ENCODE assay signal across 13 mouse cellular contexts in the genomic region with DNA sequence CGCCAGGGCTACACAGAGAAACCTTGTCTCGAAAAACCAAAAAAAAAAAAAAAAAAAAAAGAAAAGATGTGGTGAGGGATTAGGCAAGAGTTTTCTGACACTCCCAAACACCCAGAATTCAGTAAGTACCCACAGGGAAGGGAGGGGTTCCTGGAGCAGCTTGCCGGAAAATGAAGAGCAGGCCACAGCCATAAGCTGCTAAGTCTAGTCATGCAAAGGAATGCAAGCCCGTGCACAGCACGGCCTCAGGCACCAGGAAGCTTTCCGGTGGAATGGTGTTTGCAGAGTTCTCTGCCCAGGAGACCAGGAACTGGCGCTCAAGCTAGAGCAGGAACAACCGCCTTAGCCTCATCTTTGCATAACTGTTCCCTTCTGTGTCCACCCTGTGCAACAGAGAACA. TPM values are rescaled to one million over a fixed set of nuclear protein-coding genes. Genes with fewer than 3 reads are reported as not detected.
A peak's percentile ranks its signal among the peaks of the same experiment; 100 is the strongest.
DNase-seq lines count a peak whose midpoint lies in the region; ATAC-seq and TF ChIP-seq lines count a peak whose summit lies in the region.
"Had no signal": no experiment of that assay in that cellular context is flagged by ENCODE, and none has a peak within 500 bp of the region (broad histone marks: within the 10 kb centered on the region; RNA-seq: fewer than 3 reads in every experiment).

No protein-coding gene starts in this region.

- TF ChIP-seq EP300 in lung, postnatal 0 days (IDR thresholded peaks at IDR 0.05): no peak
- TF ChIP-seq EP300 in stomach, postnatal 0 days (optimal IDR thresholded peaks at IDR 0.05): peak; percentile 64

- peaks cover 4% of the 10 kb centered on the region; the same call in 1 of the 2 replicates for H3K4me1 ChIP-seq in lung, postnatal 0 days (ENCODE audit: insufficient read depth, low read depth, low read length)
- H3K4me1 ChIP-seq in limb, embryonic 10.5 days: peaks cover 17% of the 10 kb centered on the region
- 0 out of 2 replicates have a peak, but pooled peaks cover 6% of the 10 kb centered on the region for H3K4me1 ChIP-seq in stomach, postnatal 0 days (replicated peaks; ENCODE audit: control insufficient read depth, insufficient read depth)

- H3K27me3 ChIP-seq in lung, postnatal 0 days (replicated peaks; ENCODE audit: insufficient read depth, low read length): no peaks in the 10 kb centered on the region
- H3K27me3 ChIP-seq in limb, embryonic 10.5 days (ENCODE audit: low read depth, poor library complexity, severe bottlenecking): no peaks in the 10 kb centered on the region
- H3K27me3 ChIP-seq in stomach, postnatal 0 days (ENCODE audit: control insufficient read depth, insufficient read depth, low read length): no peaks in the 10 kb centered on the region
- H3K27me3 ChIP-seq: lung, embryonic 15.5 days; neural tube, embryonic 12.5 days had no signal

- whole genome bisulfite sequencing in lung, postnatal 0 days: 34% methylated on average over 8 of the region's 8 CpGs
- 62% methylated on average over 8 of the region's 8 CpGs for WGBS in limb, embryonic 10.5 days
- WGBS in stomach, postnatal 0 days: 49% methylated on average over 8 of the region's 8 CpGs

- no peaks in the 10 kb centered on the region for H3K9me3 ChIP-seq in lung, postnatal 0 days (ENCODE audit: low read length)
- H3K9me3 ChIP-seq in limb, embryonic 10.5 days (replicated peaks): no peaks in the 10 kb centered on the region
- no peaks in the 10 kb centered on the region for H3K9me3 ChIP-seq in stomach, postnatal 0 days (ENCODE audit: control insufficient read depth, low read length)
- H3K9me3 ChIP-seq: lung, embryonic 15.5 days; neural tube, embryonic 12.5 days had no signal

- peak; percentile 36 for ATAC-seq in lung, postnatal 0 days
- peak; percentile 62 for ATAC-seq in stomach, postnatal 0 days (ENCODE audit: low FRiP score, low TSS enrichment)
- ATAC-seq: forebrain, postnatal 0 days had no signal

- TF ChIP-seq CTCF in lung, postnatal 0 days (IDR thresholded peaks at IDR 0.05): no peak
- TF ChIP-seq CTCF in stomach, postnatal 0 days (IDR thresholded peaks at IDR 0.05; ENCODE audit: low read depth): no peak

- no peak overlapping the region for H3K9ac ChIP-seq in lung, postnatal 0 days (replicated peaks; ENCODE audit: low read depth)
- no peak overlapping the region for H3K9ac ChIP-seq in stomach, postnatal 0 days (ENCODE audit: low read length)
- H3K9ac ChIP-seq: forebrain, postnatal 0 days; lung, embryonic 15.5 days; neural tube, embryonic 12.5 days had no signal

- H3K36me3 ChIP-seq in lung, postnatal 0 days (ENCODE audit: insufficient read depth, low read length): peaks cover 10% of the 10 kb centered on the region; the same call in 1 of the 2 replicates
- peaks cover 55% of the 10 kb centered on the region for H3K36me3 ChIP-seq in limb, embryonic 10.5 days
- peaks cover 15% of the 10 kb centered on the region for H3K36me3 ChIP-seq in stomach, postnatal 0 days (ENCODE audit: control insufficient read depth, insufficient read depth, low read length)

- no peak overlapping the region for H3K4me3 ChIP-seq in lung, postnatal 0 days (ENCODE audit: low read depth, low read length)
- H3K4me3 ChIP-seq in limb, embryonic 10.5 days: no peak overlapping the region
- no peak overlapping the region for H3K4me3 ChIP-seq in stomach, postnatal 0 days (ENCODE audit: low read depth, low read length)
- H3K4me3 ChIP-seq: lung, embryonic 15.5 days; neural tube, embryonic 12.5 days had no signal

- no peak overlapping the region for H3K4me2 ChIP-seq in lung, postnatal 0 days (replicated peaks; ENCODE audit: low read depth, low read length)
- no peak overlapping the region for H3K4me2 ChIP-seq in stomach, postnatal 0 days (replicated peaks; ENCODE audit: low read depth)
- H3K4me2 ChIP-seq: lung, embryonic 15.5 days; neural tube, embryonic 12.5 days had no signal

- DNase-seq in lung, postnatal 0 days (ENCODE audit: low spot score): peak; percentile 77
- no peak for DNase-seq in lung, postnatal 14 days
- DNase-seq in adipocyte (ENCODE audit: low spot score): peak; percentile 55
- DNase-seq in limb, embryonic 10.5 days (ENCODE audit: low spot score): no peak
- peak; percentile 43 for DNase-seq in stomach, postnatal 0 days (ENCODE audit: low spot score)
- DNase-seq in cerebellum, postnatal 25 days: no peak
- DNase-seq in adrenal gland, postnatal 10 days: no peak
- DNase-seq: cerebellum, adult 2 months; forebrain, postnatal 0 days; heart, postnatal 14 days; right cerebral cortex, postnatal 25 days had no signal

- H3K27ac ChIP-seq in lung, postnatal 0 days (ENCODE audit: low read length): peak overlapping the region; percentile 38; the same call in 1 of the 2 replicates
- H3K27ac ChIP-seq in limb, embryonic 10.5 days: peak overlapping the region; percentile 48
- H3K27ac ChIP-seq in stomach, postnatal 0 days (replicated peaks): peak overlapping the region; percentile 63
- H3K27ac ChIP-seq: neural tube, embryonic 12.5 days had no signal

RNA-seq across cellular contexts. Expression of a gene that starts 1.9 kb away (rescaled TPM):
- polyA plus RNA-seq in lung, postnatal 0 days (2015; fragmentation: Nextera tagmentation; extraction: Ambion mirVana): 1,019 and 1,086 TPM in 2 replicates
- polyA plus RNA-seq in limb, embryonic 10.5 days (2016; fragmentation: Nextera tagmentation; extraction: Ambion mirVana): 1,397 and 1,583 TPM in 2 replicates
- polyA plus RNA-seq in stomach, postnatal 0 days (2015; fragmentation: Nextera tagmentation; extraction: Ambion mirVana): 1,460 and 1,506 TPM in 2 replicates
- total RNA-seq in adrenal gland, postnatal 10 days (2021): 100 to 1,000 TPM; 682 to 692 TPM

RNA-seq across cellular contexts. Expression of a gene that starts 16.9 kb away (rescaled TPM):
- polyA plus RNA-seq in lung, postnatal 0 days (2015; fragmentation: Nextera tagmentation; extraction: Ambion mirVana): 0.94 and 1.3 TPM in 2 replicates
- polyA plus RNA-seq in limb, embryonic 10.5 days (2016; fragmentation: Nextera tagmentation; extraction: Ambion mirVana): 1.2 TPM in 2 replicates
- 1.4 TPM in 2 replicates for polyA plus RNA-seq in stomach, postnatal 0 days (2015; fragmentation: Nextera tagmentation; extraction: Ambion mirVana)
- 1 to 10 TPM; 4.9 to 5.1 TPM for total RNA-seq in adrenal gland, postnatal 10 days (2021)

RNA-seq across cellular contexts. Expression of a gene that starts 37.5 kb away (rescaled TPM):
- polyA plus RNA-seq in lung, postnatal 0 days (2015; fragmentation: Nextera tagmentation; extraction: Ambion mirVana): 22.7 and 27.3 TPM in 2 replicates
- polyA plus RNA-seq in limb, embryonic 10.5 days (2016; fragmentation: Nextera tagmentation; extraction: Ambion mirVana): 57.8 and 60.5 TPM in 2 replicates
- polyA plus RNA-seq in stomach, postnatal 0 days (2015; fragmentation: Nextera tagmentation; extraction: Ambion mirVana): 29.6 and 32.0 TPM in 2 replicates
- total RNA-seq in adrenal gland, postnatal 10 days (2021): 10 to 100 TPM; 64.9 to 82.8 TPM

RNA-seq across cellular contexts. Expression of a gene that starts 57.8 kb away (rescaled TPM):
- polyA plus RNA-seq in lung, postnatal 0 days (2015; fragmentation: Nextera tagmentation; extraction: Ambion mirVana): 18.3 TPM in 2 replicates
- polyA plus RNA-seq in limb, embryonic 10.5 days (2016; fragmentation: Nextera tagmentation; extraction: Ambion mirVana): 4.6 and 5.2 TPM in 2 replicates
- polyA plus RNA-seq in stomach, postnatal 0 days (2015; fragmentation: Nextera tagmentation; extraction: Ambion mirVana): 7.8 and 9.3 TPM in 2 replicates
- 10 to 100 TPM in 1 of 2 experiments, 1 to 10 TPM in 1; 9.0 to 10.3 TPM for total RNA-seq in adrenal gland, postnatal 10 days (2021)

RNA-seq across cellular contexts. Expression of a gene that starts 58.2 kb away (rescaled TPM):
- polyA plus RNA-seq in lung, postnatal 0 days (2015; fragmentation: Nextera tagmentation; extraction: Ambion mirVana): 46.5 and 60.1 TPM in 2 replicates
- 54.8 and 63.9 TPM in 2 replicates for polyA plus RNA-seq in limb, embryonic 10.5 days (2016; fragmentation: Nextera tagmentation; extraction: Ambion mirVana)
- polyA plus RNA-seq in stomach, postnatal 0 days (2015; fragmentation: Nextera tagmentation; extraction: Ambion mirVana): 35.0 and 35.8 TPM in 2 replicates
- total RNA-seq in adrenal gland, postnatal 10 days (2021): 100 to 1,000 TPM in 1 of 2 experiments, 10 to 100 TPM in 1; 73.9 to 103 TPM

Comparison
In these comparisons a context has a peak if more than half of its experiments do, and no peak if none do; other contexts are left out.
1. DNase-seq: peak in lung, postnatal 0 days (single experiment), adipocyte (single experiment) and stomach, postnatal 0 days (single experiment); none in lung, postnatal 14 days (single experiment), limb, embryonic 10.5 days (single experiment), cerebellum, postnatal 25 days (0 of 2) and adrenal gland, postnatal 10 days (single experiment).
2. Peak in every context shown above with its lines, with median percentiles within 50 percentile points of each other: H3K27ac ChIP-seq.